Mouse (Mus musculus) myocyte (in vitro differentiated cells): ENCODE measurements around the gene Tgfbr3l. TPM values are rescaled to one million over a fixed set of nuclear protein-coding genes. Genes with fewer than 3 reads are reported as not detected.
"Not testable (repeated sequence)": the region's sequence is repeated elsewhere in the genome, so short reads cannot be mapped to it uniquely, and the experiment has no call there.

Experiments
- H3K27me3 ChIP-seq: one replicate; pipeline ENCODE4 v1.6.1; 2011; ENCODE audit not compliant: control insufficient read depth, insufficient read depth, insufficient read length
- H3K36me3 ChIP-seq: one replicate; pipeline ENCODE4 v1.6.1; 2011; ENCODE audit not compliant: control insufficient read depth, insufficient read depth
- H3K4me2 ChIP-seq: one replicate; pipeline ENCODE4 v1.6.1; 2011; ENCODE audit warnings: low read depth, control low read depth
- H3K4me3 ChIP-seq: one replicate; pipeline ENCODE4 v1.5.1; 2011; ENCODE audit warnings: mild to moderate bottlenecking, control low read depth, moderate library complexity
- H3K79me2 ChIP-seq: one replicate; pipeline ENCODE4 v1.6.1; 2011; ENCODE audit not compliant: control insufficient read depth, insufficient read depth
- H3ac ChIP-seq: one replicate; pipeline ENCODE4 v1.6.1; 2011; ENCODE audit not compliant: control insufficient read depth, insufficient read length
- CEBPB ChIP-seq: IDR thresholded peaks from 2 replicates; pipeline ENCODE4 v1.6.1; 2011; ENCODE audit warnings: mild to moderate bottlenecking, moderate library complexity; ENCODE audit not compliant: poor library complexity, insufficient read depth, severe bottlenecking
- E2F4 ChIP-seq: IDR thresholded peaks from one replicate; pipeline ENCODE4 v1.6.1; 2011; ENCODE audit warnings: mild to moderate bottlenecking, control low read depth, moderate library complexity; ENCODE audit not compliant: insufficient read depth
- MAX ChIP-seq: IDR thresholded peaks from one replicate; pipeline ENCODE4 v1.6.1; 2011; ENCODE audit warnings: low read depth, mild to moderate bottlenecking, control low read depth
- MYOD1 ChIP-seq, 3 experiments: IDR thresholded peaks; one replicate each; pipeline ENCODE4 v1.6.1; 2011; ENCODE audit warnings: control low read depth in 2 of 3, low read depth in 2 of 3, mild to moderate bottlenecking in 2 of 3, moderate library complexity in 1 of 3; ENCODE audit not compliant: insufficient read length in 2 of 3, control insufficient read depth in 1 of 3
- MYOG ChIP-seq, 3 experiments: IDR thresholded peaks; one replicate each; pipeline ENCODE4 v1.6.1; 2011; ENCODE audit warnings: control low read depth in 2 of 3, low read depth in 2 of 3, mild to moderate bottlenecking in 2 of 3; ENCODE audit not compliant: insufficient read length in 2 of 3, control insufficient read depth in 1 of 3, insufficient read depth in 1 of 3
- POLR2A ChIP-seq: IDR thresholded peaks from one replicate; pipeline ENCODE4 v1.6.1; 2011; ENCODE audit warnings: low read depth, mild to moderate bottlenecking, control low read depth, moderate library complexity; ENCODE audit not compliant: insufficient read length
- POLR2AphosphoS2 ChIP-seq: IDR thresholded peaks from one replicate; pipeline ENCODE4 v1.6.1; 2011; ENCODE audit warnings: low read depth, control low read depth; ENCODE audit not compliant: insufficient read length
- REST ChIP-seq: IDR thresholded peaks from one replicate; pipeline ENCODE4 v1.6.1; 2011; ENCODE audit warnings: mild to moderate bottlenecking, control low read depth, moderate library complexity; ENCODE audit not compliant: insufficient read depth, insufficient read length
- SRF ChIP-seq: IDR thresholded peaks from one replicate; pipeline ENCODE4 v1.6.1; 2011; ENCODE audit warnings: low read depth; ENCODE audit not compliant: control insufficient read depth, insufficient read length
- TCF12 ChIP-seq: IDR thresholded peaks from one replicate; pipeline ENCODE4 v1.6.1; 2011; ENCODE audit warnings: mild to moderate bottlenecking, control low read depth; ENCODE audit not compliant: poor library complexity, insufficient read depth, severe bottlenecking
- TCF3 ChIP-seq: IDR thresholded peaks from one replicate; pipeline ENCODE4 v1.6.1; 2011; ENCODE audit warnings: low read depth, control low read depth; ENCODE audit not compliant: insufficient read length
- USF1 ChIP-seq: IDR thresholded peaks from one replicate; pipeline ENCODE4 v1.6.1; 2011; ENCODE audit warnings: low read depth, mild to moderate bottlenecking, control low read depth, moderate library complexity
- polyA plus RNA-seq: library from polyadenylated mRNA; unstranded; fragments of >200 nt; fragmentation: generic; extraction: Trizol; gene quantifications from one replicate; pipeline ENCODE4 v1.2.1, GENCODE M21; 2012; ENCODE audit warnings: missing spikeins

Gene Tgfbr3l
- polyA plus RNA-seq, 1 experiment, result 1.4 TPM

GRCm38 (mm10) chr8:4249213-4249612, 1.2 kb downstream of the Tgfbr3l start:
- H3K27me3 ChIP-seq, result no peaks in the 10 kb centered on the region
- no peak overlapping the region for H3ac ChIP-seq
- no peaks in the 10 kb centered on the region for H3K79me2 ChIP-seq
- no peak overlapping the region for H3K4me3 ChIP-seq
- H3K36me3 ChIP-seq, result peaks cover 5% of the 10 kb centered on the region
- no peak overlapping the region for H3K4me2 ChIP-seq
- no peak for TF ChIP-seq TCF3
- no peak for TF ChIP-seq REST
- TF ChIP-seq POLR2AphosphoS2, result no peak
- no peak for TF ChIP-seq SRF
- no peak for TF ChIP-seq MYOG (IDR thresholded peaks at IDR 0.05; ENCODE audit: control insufficient read depth in 1 of 3, insufficient read depth in 1 of 3, insufficient read length in 2 of 3, low read depth in 2 of 3)
- TF ChIP-seq POLR2A, result no peak
- no peak for TF ChIP-seq MYOD1 (IDR thresholded peaks at IDR 0.05; ENCODE audit: control insufficient read depth in 1 of 3, insufficient read length in 2 of 3, low read depth in 2 of 3)

GRCm38 (mm10) chr8:4250306-4250970, 2.4 kb downstream of the Tgfbr3l start:
- Histone ChIP-seq H3K36me3 (peaks cover under 1% of the 10 kb centered on the region), H3K79me2 (no peaks in the 10 kb centered on the region), H3K27me3 (no peaks in the 10 kb centered on the region), H3K4me2 (no peak overlapping the region), H3ac (no peak overlapping the region), H3K4me3 (no peak overlapping the region)
- TF ChIP-seq MYOD1 (IDR thresholded peaks at IDR 0.05; ENCODE audit: control insufficient read depth in 1 of 3, insufficient read length in 2 of 3, low read depth in 2 of 3) (no peak), POLR2AphosphoS2 (peak; percentile 63)

- H3K4me2 ChIP-seq, result peak overlapping the region; percentile 99
- H3K4me3 ChIP-seq, result peak overlapping the region; percentile 46
- H3K27me3 ChIP-seq, result no peaks in the 10 kb centered on the region
- no peaks in the 10 kb centered on the region for H3K79me2 ChIP-seq
- TF ChIP-seq POLR2AphosphoS2 (peak; percentile 3), MYOD1 (IDR thresholded peaks at IDR 0.05; ENCODE audit: control insufficient read depth in 1 of 3, insufficient read length in 2 of 3, low read depth in 2 of 3) (no peak)
- peak overlapping the region; percentile 74 for H3ac ChIP-seq
- H3K36me3 ChIP-seq, result no peaks in the 10 kb centered on the region
Observed at GRCm38 (mm10) chr8:4252116-4252760, 4.2 kb downstream of the Tgfbr3l start.

- TF ChIP-seq E2F4, result no peak
- peak; percentile 61 for TF ChIP-seq POLR2AphosphoS2
- peak; percentile 38 for TF ChIP-seq SRF
- no peak for TF ChIP-seq MAX
- no peak for TF ChIP-seq REST
- TF ChIP-seq TCF3, result no peak
- no peak for TF ChIP-seq CEBPB
- TF ChIP-seq MYOD1 (IDR thresholded peaks at IDR 0.05; ENCODE audit: control insufficient read depth in 1 of 3, insufficient read length in 2 of 3, low read depth in 2 of 3), result no peak
- no peaks in the 10 kb centered on the region for H3K79me2 ChIP-seq
- H3K36me3 ChIP-seq, result no peaks in the 10 kb centered on the region
- peak within 1 kb of the TSS; percentile 46 for H3K4me3 ChIP-seq
- H3ac ChIP-seq, result peak within 1 kb of the TSS; percentile 74
- H3K27me3 ChIP-seq, result no peaks in the 10 kb centered on the region
- H3K4me2 ChIP-seq, result peak within 1 kb of the TSS; percentile 99
Observed at GRCm38 (mm10) chr8:4252934-4253841, 5.2 kb downstream of the Tgfbr3l start, which contains the start of gene Snapc2. Gene Snapc2 (plus strand): TSS chr8:4253080.

GRCm38 (mm10) chr8:4254001-4254400, 6.0 kb downstream of the Tgfbr3l start:
- peak overlapping the region; percentile 46 for H3K4me3 ChIP-seq
- no peaks in the 10 kb centered on the region for H3K27me3 ChIP-seq
- H3K79me2 ChIP-seq, result no peaks in the 10 kb centered on the region
- peak overlapping the region; percentile 97 for H3K4me2 ChIP-seq
- TF ChIP-seq CEBPB (no peak), POLR2A (no peak), E2F4 (no peak), USF1 (no peak), POLR2AphosphoS2 (no peak), MYOG (IDR thresholded peaks at IDR 0.05; ENCODE audit: control insufficient read depth in 1 of 3, insufficient read depth in 1 of 3, insufficient read length in 2 of 3, low read depth in 2 of 3) (no peak), REST (no peak), TCF12 (no peak), SRF (no peak), TCF3 (no peak), MYOD1 (IDR thresholded peaks at IDR 0.05; ENCODE audit: control insufficient read depth in 1 of 3, insufficient read length in 2 of 3, low read depth in 2 of 3) (no peak), MAX (no peak)
- H3K36me3 ChIP-seq, result no peaks in the 10 kb centered on the region
- H3ac ChIP-seq, result peak overlapping the region; percentile 74

GRCm38 (mm10) chr8:4255471-4255870, 7.5 kb downstream of the Tgfbr3l start:
- H3K27me3 ChIP-seq, result not testable (repeated sequence)

More at GRCm38 (mm10) chr8:4255471-4255870, 7.5 kb downstream of the Tgfbr3l start:
- H3K79me2 ChIP-seq, H3ac ChIP-seq, H3K36me3 ChIP-seq, H3K4me2 ChIP-seq, H3K4me3 ChIP-seq: not testable (repeated sequence)
